Mouse (Mus musculus) v-Abl transformed pro-B cells (cell line): ENCODE measurements at regions not wholly inside any gene's neighbourhood (a gene's known extent, or its start where the extent isn't known, plus 50 kb on each side); places are given as distances from the start of the nearest gene placed in this dataset.

ENCODE experiments used
- in situ Hi-C, 2 experiments: fragments of 400-800 bp; cut with MboI; formaldehyde crosslinking; loops; one replicate each; pipeline ENCODE4 v1.15.1; 2025; ENCODE audit not compliant: unreplicated experiment in 2 of 2

GRCm38 (mm10) chrX:76077781-76078180 lies 186.3 kb upstream of the Cldn34b3 start:
- in situ Hi-C loops, result no loop called here

GRCm38 (mm10) chrX:76082670-76083069 lies 181.4 kb upstream of the Cldn34b3 start:
- in situ Hi-C loops, result no loop called here

- in situ Hi-C loops, result no loop called here
These were observed 153.2 kb upstream of the Cldn34b3 start for GRCm38 (mm10) chrX:76110763-76111474.

- in situ Hi-C loops, result no loop called here
These were observed 148.0 kb upstream of the Cldn34b3 start for GRCm38 (mm10) chrX:76116086-76116485.

GRCm38 (mm10) chrX:76116562-76116961 lies 147.5 kb upstream of the Cldn34b3 start:
- in situ Hi-C loops, result no loop called here

- in situ Hi-C loops, result no loop called here
These were observed 143.2 kb upstream of the Cldn34b3 start for GRCm38 (mm10) chrX:76120936-76121335.

- in situ Hi-C loops, result no loop called here
These were observed 140.7 kb upstream of the Cldn34b3 start for GRCm38 (mm10) chrX:76123355-76123754.

GRCm38 (mm10) chrX:76137729-76138128 lies 126.4 kb upstream of the Cldn34b3 start:
- in situ Hi-C loops, result no loop called here

- in situ Hi-C loops, result no loop called here
These were observed 123.1 kb upstream of the Cldn34b3 start for GRCm38 (mm10) chrX:76141022-76141421.

- in situ Hi-C loops, result loop anchor here in 1 of 2 experiments (25.0 kb wide), 1 partner anchor 1713 kb away; no protein-coding TSS in a partner anchor
These were observed 89.3 kb upstream of the Cldn34b3 start for GRCm38 (mm10) chrX:76174806-76175205.

- in situ Hi-C loops, result loop anchor here in 1 of 2 experiments (25.0 kb wide), 1 partner anchor 1719 kb away; no protein-coding TSS in a partner anchor
These were observed 82.5 kb upstream of the Cldn34b3 start for GRCm38 (mm10) chrX:76181446-76182148.

GRCm38 (mm10) chrX:76200607-76201006 lies 63.5 kb upstream of the Cldn34b3 start:
- in situ Hi-C loops, result no loop called here

- in situ Hi-C loops, result no loop called here
These were observed 62.7 kb upstream of the Cldn34b3 start for GRCm38 (mm10) chrX:76201366-76201765.
